Mouse (Mus musculus) NIH3T3 (cell line): ENCODE measurements around the gene Npm1.

Experiments
- DNase-seq: peaks from one replicate; pipeline ENCODE4 v3.0.0-alpha.2; 2012; ENCODE audit warnings: low read depth

The Npm1 gene

DNA sequence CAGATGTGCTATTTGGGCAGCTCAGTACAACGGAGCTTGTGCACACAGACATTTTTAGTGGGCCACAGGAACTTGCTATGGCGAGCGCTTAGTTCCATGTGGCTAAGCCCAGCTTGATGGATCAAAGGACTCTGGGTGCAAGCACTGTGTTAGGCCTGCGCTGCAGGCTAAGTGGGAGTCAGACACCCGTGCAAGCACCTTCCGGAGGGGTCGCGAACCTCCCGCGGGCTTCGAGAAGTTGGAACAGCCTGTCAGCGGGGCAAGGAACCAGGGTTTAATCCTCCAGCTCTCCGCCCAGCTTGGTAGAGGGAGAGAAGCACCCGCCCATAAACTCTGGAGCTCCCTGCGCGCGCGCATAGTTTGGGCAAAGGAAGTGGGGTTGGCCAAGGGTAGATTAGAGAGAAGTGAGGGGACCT lies 17.7 kb upstream of the Npm1 start:
- DNase-seq, result no peak

GRCm38 (mm10) chr11:33179802-33180201 lies 16.8 kb upstream of the Npm1 start:
- no peak for DNase-seq

DNA sequence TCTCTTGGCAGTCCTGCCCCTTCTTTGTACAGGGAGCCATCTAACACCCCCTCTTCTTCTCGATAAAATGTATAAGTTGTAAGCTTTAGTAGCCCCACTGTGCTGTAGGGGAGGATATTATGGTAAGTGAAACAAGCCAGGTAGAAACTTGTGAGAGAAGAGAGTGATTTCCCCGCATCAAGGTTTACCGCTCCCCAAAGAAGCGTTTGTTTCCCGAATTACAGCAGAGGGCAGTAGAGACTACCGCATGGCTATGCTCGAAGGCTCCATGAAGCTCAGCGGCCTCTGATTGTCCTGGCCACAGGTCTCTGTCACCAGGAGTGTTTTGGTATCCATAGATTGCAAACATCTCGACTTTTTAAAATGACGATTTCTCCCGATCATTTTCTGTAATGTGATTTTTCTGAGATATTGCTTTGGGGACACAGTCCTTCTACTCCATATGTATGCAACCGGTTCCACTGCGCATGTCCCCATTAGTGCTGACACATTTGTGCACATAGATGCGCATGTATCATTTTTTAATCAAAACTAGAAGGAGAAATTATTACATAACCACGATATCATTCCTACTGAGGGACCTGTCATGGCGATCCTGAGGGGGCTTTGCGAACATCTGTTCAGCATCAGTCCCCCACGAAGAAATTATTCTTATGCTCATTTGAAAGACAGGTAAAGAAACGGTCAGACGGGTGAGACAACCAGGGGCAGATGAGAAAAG lies 13.7 kb upstream of the Npm1 start:
- peak; percentile 67 for DNase-seq

GRCm38 (mm10) chr11:33175768-33176167 lies 12.8 kb upstream of the Npm1 start:
- DNase-seq, result no peak

DNA sequence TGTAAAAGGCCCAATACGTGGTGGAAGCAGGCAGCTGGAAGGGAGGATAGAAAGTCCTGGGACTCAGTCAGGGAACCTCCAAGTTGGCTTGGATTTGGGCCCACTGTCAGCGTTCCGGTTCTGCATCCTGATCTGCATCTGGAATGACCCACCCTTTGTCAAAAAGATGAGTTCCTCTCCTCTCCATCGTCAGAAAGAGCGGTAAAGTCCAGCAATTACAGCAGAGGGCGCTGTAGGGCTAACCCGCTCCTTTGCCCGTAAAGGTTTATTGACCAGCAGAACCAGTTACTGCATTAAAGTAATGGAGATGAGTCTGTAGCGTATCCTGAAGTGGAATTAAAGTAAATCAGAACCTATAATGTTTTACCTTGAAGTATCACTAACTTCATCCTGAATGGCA lies 7.5 kb upstream of the Npm1 start:
- DNase-seq, result peak; percentile 74

DNA sequence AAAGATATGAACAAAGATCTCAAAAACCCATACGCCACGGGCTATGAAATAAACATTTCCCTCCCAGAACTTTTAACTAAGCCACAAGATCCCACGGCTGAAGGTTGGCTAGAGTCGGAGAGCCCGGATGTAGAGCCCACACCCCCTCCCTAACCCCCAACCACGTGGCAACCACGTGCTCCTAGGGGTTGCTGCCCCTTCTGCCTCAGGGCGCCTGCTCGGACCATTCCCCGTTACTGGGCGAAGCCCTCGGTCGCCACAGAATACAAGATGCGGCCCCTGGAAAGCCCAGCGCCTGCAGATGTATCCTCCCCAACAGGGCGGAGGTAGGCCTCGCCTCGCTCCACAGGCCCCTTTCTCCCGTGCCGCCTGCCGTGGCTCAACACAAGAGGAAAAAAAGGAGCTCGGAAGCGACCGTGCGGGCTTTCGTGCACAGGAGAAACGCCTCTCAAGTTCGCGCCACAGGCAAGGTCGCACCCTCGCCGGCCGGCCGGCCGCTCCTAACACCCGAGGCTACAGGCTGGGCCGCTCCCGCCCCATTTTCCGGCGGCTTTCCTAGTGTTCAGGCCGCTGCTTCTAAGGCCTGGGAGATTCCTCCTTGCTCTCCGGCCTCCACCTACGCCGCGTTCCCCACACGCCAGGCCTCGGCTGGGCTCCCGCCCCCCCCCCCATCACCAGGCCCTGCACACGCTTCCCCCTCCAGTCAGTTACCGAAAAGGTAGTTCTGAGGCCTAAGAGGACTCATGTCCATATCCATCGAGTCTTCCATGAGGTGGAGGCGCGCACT lies 602 bp downstream of the Npm1 start:
- DNase-seq, result peak; percentile 87

- no peak for DNase-seq
Observed at GRCm38 (mm10) chr11:33159741-33160140, 3.3 kb downstream of the Npm1 start.

GRCm38 (mm10) chr11:33157453-33158196 lies 5.4 kb downstream of the Npm1 start:
- no peak for DNase-seq

DNA sequence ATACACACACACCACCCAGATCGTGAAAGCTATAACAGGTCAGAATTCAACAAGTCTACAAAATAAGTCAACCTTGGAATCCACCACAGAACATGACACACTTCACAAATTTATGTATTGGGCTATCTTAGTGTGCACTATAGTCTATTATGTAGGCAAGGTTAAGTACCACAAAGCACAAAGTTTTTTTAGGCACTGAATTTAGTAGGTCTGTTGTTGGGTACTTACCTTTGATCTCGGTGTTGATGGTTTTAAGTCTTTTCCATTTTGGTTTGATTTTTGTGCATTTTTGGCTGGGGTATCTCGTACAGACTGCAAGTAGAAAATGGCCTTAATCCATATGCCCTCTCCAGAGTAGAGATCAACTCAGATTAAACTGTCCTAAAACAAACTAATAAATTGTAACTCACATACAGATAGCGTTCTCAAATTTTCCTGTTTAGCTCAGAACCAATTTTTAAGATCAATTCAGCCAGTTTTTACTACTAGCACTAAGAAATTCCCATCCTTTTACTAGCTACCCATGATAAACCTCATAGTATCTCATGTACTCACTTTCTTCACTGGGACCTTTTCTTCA lies 6.5 kb downstream of the Npm1 start:
- no peak for DNase-seq

DNA sequence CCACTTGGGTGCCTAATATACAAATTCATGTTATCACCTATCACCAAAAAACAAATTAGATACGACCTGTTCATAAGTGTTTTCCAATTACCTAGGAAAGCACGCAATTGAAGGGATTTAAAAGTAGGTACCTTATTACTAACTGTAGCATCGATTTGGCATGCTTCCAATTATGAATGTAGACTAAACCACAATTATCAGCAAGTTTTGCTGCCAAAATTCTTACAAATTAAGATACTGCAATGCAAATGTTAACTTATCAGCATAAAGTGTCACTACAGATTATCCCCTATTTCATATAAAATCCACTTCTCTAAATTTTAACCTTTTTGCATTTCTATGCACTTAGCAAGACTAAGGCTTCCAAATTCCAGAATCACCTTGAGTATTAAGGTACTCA lies 8.5 kb downstream of the Npm1 start:
- DNase-seq, result no peak

GRCm38 (mm10) chr11:33152997-33153396 lies 10.0 kb downstream of the Npm1 start:
- no peak for DNase-seq

DNA sequence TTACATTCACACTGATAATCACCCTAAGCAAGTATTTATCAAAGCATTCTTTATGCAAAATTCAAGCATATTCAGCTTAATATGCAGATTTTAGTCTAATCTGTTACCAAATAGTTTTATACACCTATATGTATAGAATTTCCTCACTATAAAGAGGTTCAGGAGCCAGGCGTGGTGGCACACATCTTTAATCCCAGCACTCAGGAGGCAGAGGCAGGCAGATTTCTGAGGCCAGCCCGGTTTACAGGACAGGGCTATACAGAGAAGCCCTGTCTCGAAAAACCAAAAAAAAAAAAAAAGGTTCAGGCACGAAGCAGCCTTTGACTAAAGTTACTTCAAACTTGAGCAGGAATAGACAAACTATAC lies 11.2 kb downstream of the Npm1 start:
- DNase-seq, result no peak

- no peak for DNase-seq
Observed at GRCm38 (mm10) chr11:33151128-33151779, 11.8 kb downstream of the Npm1 start.

DNA sequence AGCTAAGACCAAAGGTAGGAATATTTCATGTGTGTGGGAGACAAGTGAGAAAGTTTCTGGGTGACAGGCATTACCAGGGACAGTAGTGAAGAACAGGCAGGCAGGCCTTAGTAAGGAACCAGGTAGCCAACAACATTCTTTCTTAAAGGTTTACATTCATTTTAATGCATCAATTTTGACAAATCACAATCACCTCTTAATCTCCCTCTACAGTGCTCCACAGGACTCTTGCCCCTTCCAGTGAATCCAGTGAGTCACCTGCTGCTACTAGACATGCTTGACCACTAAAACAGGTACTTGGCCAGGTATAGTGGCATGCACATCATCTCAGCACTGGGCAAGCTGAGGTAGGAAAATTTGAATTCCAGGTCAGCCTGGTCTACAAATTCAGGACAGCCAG lies 12.6 kb downstream of the Npm1 start:
- DNase-seq, result no peak

GRCm38 (mm10) chr11:33149453-33149852 lies 13.6 kb downstream of the Npm1 start:
- no peak for DNase-seq

- DNase-seq, result no peak
Observed at GRCm38 (mm10) chr11:33149088-33149436, 13.9 kb downstream of the Npm1 start.

DNA sequence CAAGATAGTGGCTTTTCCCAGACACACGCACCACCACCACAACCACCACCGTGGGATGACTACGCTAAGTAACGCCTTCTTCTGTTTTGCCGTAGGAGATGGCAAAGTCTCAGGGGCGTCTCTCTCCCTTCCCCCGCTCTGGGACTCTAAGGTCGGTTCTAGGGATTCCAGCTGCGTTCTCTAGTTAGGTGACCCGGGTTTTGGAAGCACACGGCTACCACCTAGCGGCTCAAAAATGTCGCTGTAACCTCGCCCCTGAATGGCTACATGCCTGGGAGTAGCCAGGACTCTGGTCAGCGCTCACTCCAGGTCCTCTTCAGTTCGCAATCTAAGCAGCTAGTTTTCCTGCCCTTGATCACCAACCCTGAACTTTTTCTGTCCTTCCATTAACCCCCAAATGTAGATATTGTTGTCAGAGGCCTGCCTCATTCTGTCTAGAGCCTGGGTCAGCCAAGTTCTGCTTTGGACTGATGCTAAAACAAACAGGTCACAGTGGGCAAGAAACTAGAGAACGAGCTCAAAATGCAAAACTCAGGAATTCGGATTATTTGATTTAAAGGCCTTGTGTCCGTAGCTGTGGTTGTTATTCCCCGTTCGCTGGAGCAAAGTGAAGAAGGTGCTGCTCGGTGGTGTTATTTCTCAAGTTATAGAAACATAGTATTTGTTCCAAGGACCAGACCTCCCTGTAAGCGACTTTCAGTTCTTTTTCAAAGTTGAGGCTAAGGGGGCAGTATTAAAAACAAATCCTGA lies 14.5 kb downstream of the Npm1 start:
- peak; percentile 93 for DNase-seq

DNA sequence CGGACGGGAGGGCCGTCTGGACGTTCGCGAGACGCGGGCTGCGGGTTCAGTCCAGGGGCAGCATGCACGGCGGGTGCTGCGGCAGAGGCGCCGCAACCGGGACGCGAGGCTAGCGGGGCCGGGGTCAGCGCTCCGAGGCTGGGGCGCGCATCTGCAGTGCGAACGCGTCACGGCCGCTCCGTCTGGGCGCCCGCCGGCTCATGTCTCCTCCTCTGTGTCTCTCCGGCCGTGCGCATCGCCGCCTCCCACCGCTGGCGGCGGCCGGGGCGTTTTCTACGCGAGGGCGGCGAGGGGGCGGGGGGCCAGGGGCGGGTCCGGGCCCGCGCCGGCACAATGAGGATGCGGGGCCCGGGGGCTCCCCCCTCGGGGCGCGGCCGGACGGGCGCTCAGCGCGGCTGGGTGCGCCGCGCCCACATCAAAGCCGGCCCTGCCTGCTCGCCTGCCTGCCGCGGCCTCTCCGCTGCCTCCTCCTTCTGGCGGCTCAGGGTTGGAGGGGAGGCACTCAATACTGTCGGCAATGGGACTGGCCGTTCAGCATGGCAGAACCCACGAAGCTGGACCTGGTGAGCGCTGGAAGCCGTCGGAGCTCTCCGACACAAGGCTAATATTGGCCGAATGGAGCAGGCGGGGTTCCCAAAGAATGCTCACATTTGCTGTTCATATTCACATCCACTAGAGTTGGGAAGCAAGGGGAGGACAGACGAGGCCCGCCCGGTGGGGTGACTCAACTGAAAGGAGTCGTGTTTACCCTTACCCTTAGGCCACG lies 15.3 kb downstream of the Npm1 start:
- DNase-seq, result no peak

DNA sequence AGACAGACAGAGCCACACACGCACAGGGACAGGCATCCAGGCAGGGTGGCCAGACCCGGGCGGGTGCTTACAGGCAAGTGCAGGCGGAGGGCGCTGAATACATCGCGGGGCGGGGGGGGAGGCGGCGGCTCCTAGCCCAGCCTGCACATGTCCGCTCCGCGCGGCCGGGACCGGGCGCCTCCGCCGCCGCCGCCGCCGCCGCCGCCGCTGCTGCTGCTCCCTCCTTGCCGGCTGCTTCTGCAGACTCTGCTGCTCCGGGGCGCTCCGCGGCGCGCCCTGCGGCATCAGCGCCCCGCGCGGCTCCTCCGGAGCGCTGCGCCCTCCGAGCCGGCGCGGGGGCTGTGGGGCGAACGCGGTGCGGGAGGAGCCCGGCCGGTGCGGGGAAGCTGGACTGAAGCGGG lies 15.8 kb downstream of the Npm1 start, which contains the start of gene Fgf18:
TSS of gene Fgf18 (minus strand) at position 230 of the 401 bp plus-strand sequence.
- DNase-seq, result peak; percentile 28

DNA sequence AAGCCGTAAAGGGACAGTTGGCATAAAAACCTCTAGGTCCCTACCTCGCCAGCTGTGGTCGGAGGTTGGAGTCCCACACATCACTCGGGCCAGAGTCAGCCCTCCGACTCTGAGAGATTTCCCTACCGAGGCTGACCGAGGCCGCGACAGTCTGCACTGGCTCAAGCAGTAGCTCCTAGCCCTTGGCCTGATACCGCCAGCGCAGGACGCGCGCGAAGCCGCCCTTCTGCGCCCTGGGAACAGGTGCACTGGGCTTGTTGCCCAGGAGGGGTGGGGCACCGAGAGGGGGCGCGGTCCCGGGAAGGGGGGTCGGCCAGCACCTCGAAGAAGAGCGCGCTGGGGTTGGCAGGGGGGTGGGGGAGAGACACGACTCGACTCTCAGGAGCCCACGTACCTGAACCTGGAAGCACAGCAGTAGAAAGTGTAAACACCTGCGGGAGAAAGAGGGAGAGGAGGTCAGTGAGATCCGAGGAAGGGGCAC lies 16.3 kb downstream of the Npm1 start:
- peak; percentile 46 for DNase-seq
